Mouse (Mus musculus): ENCODE results near the gene Kit. TPM values are rescaled to one million over a fixed set of nuclear protein-coding genes. Genes with fewer than 3 reads are reported as not detected.
A peak's percentile ranks its signal among the peaks of the same experiment; 100 is the strongest.

Gene Kit
- 10 to 100 TPM; 31.4 to 32.6 TPM for total RNA-seq (2021)
- long read RNA-seq, experiment 1, full-length matches to known transcripts = 8 of 26 reads
- long read RNA-seq, experiment 1, partial matches to known transcripts = 17 of 26 reads
- long read RNA-seq, experiment 1, other reads (novel, unspliced or antisense) = 1 of 26 reads
- long read RNA-seq, experiment 2, full-length matches to known transcripts = 6 of 12 reads
- long read RNA-seq, experiment 2, partial matches to known transcripts = 4 of 12 reads
- long read RNA-seq, experiment 2, other reads (novel, unspliced or antisense) = 2 of 12 reads

- peak; percentile 39 to 42 for DNase-seq (ENCODE audit: low spot score in 2 of 2)
Observed at GRCm38 (mm10) chr5:75574852-75575566, at the start of gene Kit. Kit (plus strand) TSS chr5:75574916.

- no peak for DNase-seq (ENCODE audit: low spot score in 2 of 2)
Observed at GRCm38 (mm10) chr5:75536156-75536555, 38.6 kb upstream of the Kit start.

- no peak for DNase-seq (ENCODE audit: low spot score in 2 of 2)
Observed at GRCm38 (mm10) chr5:75537717-75538116, 37.0 kb upstream of the Kit start.

GRCm38 (mm10) chr5:75538458-75538857, 36.3 kb upstream of the Kit start:
- no peak for DNase-seq (ENCODE audit: low spot score in 2 of 2)

- DNase-seq (ENCODE audit: low spot score in 2 of 2) = no peak
Observed at GRCm38 (mm10) chr5:75539098-75539497, 35.6 kb upstream of the Kit start.

GRCm38 (mm10) chr5:75543757-75544156, 31.0 kb upstream of the Kit start:
- no peak for DNase-seq (ENCODE audit: low spot score in 2 of 2)

- DNase-seq (ENCODE audit: low spot score in 2 of 2) = no peak
Observed at GRCm38 (mm10) chr5:75544472-75545264, 30.0 kb upstream of the Kit start.

- no peak for DNase-seq (ENCODE audit: low spot score in 2 of 2)
Observed at GRCm38 (mm10) chr5:75545265-75545643, 29.5 kb upstream of the Kit start.

- no peak for DNase-seq (ENCODE audit: low spot score in 2 of 2)
Observed at GRCm38 (mm10) chr5:75553021-75553420, 21.7 kb upstream of the Kit start.

GRCm38 (mm10) chr5:75557636-75558035, 17.1 kb upstream of the Kit start:
- no peak for DNase-seq (ENCODE audit: low spot score in 2 of 2)

GRCm38 (mm10) chr5:75559291-75559690, 15.4 kb upstream of the Kit start:
- DNase-seq (ENCODE audit: low spot score in 2 of 2) = no peak

- DNase-seq (ENCODE audit: low spot score in 2 of 2) = no peak
Observed at GRCm38 (mm10) chr5:75561231-75561630, 13.5 kb upstream of the Kit start.

- no peak for DNase-seq (ENCODE audit: low spot score in 2 of 2)
Observed at GRCm38 (mm10) chr5:75574151-75574851, 415 bp upstream of the Kit start.

- DNase-seq (ENCODE audit: low spot score in 2 of 2) = peak; percentile 12 to 32
Observed at GRCm38 (mm10) chr5:75575567-75576515, 1.1 kb downstream of the Kit start.

GRCm38 (mm10) chr5:75576741-75577140, 2.0 kb downstream of the Kit start:
- DNase-seq (ENCODE audit: low spot score in 2 of 2) = no peak

- no peak for DNase-seq (ENCODE audit: low spot score in 2 of 2)
Observed at GRCm38 (mm10) chr5:75578141-75578540, 3.4 kb downstream of the Kit start.

- no peak for DNase-seq (ENCODE audit: low spot score in 2 of 2)
Observed at GRCm38 (mm10) chr5:75579244-75579643, 4.5 kb downstream of the Kit start.

- DNase-seq (ENCODE audit: low spot score in 2 of 2) = no peak
Observed at GRCm38 (mm10) chr5:75579646-75580268, 5.0 kb downstream of the Kit start.

GRCm38 (mm10) chr5:75581926-75582325, 7.2 kb downstream of the Kit start:
- no peak for DNase-seq (ENCODE audit: low spot score in 2 of 2)

GRCm38 (mm10) chr5:75587781-75588180, 13.1 kb downstream of the Kit start:
- no peak for DNase-seq (ENCODE audit: low spot score in 2 of 2)

Measured in left cerebral cortex, adult 18-20 months (tissue).